Mouse (Mus musculus): ENCODE data around the gene Olfr1290.

Gene Olfr1290

GRCm38 (mm10) chr2:111493729-111494128 is at the start of gene Olfr1290:
Olfr1290 (minus strand) TSS chr2:111493829.
- no peak for DNase-seq

- DNase-seq: no peak
These were observed 46.6 kb upstream of the Olfr1290 start, which contains the start of gene Olfr1294 for GRCm38 (mm10) chr2:111540191-111540590. Olfr1294 (minus strand) TSS chr2:111540291.

GRCm38 (mm10) chr2:111524903-111525302 is 31.3 kb upstream of the Olfr1290 start, which contains the start of gene Olfr1293-ps:
Olfr1293-ps (plus strand) TSS chr2:111525203.
- DNase-seq: no peak

GRCm38 (mm10) chr2:111517451-111517850 is 23.8 kb upstream of the Olfr1290 start:
- no peak for DNase-seq

- no peak for DNase-seq
These were observed 3.3 kb upstream of the Olfr1290 start, which contains the start of gene Olfr1291-ps1 for GRCm38 (mm10) chr2:111496880-111497279. Olfr1291-ps1 (plus strand) TSS chr2:111497180.

- DNase-seq: no peak
These were observed 13.1 kb downstream of the Olfr1290 start, which contains the start of gene Olfr1289 for GRCm38 (mm10) chr2:111480519-111480918. Olfr1289 (plus strand) TSS chr2:111480819.

GRCm38 (mm10) chr2:111473801-111474200 is 19.8 kb downstream of the Olfr1290 start, which contains the start of gene Olfr1288:
Olfr1288 (plus strand) TSS chr2:111474101.
- DNase-seq: no peak

DNA sequence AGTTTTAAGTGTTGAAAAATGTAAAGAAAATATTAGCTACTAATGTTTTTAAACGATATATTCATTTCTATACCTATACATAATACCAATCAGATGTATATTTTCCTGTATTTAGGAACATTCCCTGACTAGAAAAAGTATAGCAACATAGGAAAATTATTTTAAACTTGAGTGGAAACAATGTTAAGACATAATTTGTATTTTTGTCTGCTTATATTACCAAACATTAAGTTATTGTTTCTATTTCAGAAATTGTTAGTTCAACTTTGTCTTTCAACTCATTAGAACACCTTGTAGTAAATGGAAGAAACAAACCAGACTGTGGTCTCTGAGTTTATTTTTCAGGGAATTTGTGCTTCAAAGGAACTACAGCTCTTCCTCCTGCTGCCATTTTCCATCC is 44.8 kb downstream of the Olfr1290 start, which contains the start of gene Olfr1287:
Gene Olfr1287, plus strand, starts transcription at position 301 of the 400 bp plus-strand sequence.
- DNase-seq: no peak
